19 mouse cellular contexts compared by ENCODE assay signal in genomic region chr8:100193228-100193627, GRCm38 (mm10).
"Had no signal": no experiment of that assay in that cellular context is flagged by ENCODE, and none has a peak within 500 bp of the region (broad histone marks: within the 10 kb centered on the region; RNA-seq: fewer than 3 reads in every experiment).

No protein-coding gene starts in this region.

- H3K9ac ChIP-seq: liver, embryonic 12.5 days; liver, embryonic 14.5 days; midbrain, embryonic 12.5 days; neural tube, embryonic 13.5 days; neural tube, embryonic 15.5 days had no signal

- H3K36me3 ChIP-seq: liver, embryonic 12.5 days; midbrain, embryonic 10.5 days; midbrain, embryonic 12.5 days; neural tube, embryonic 13.5 days; neural tube, embryonic 15.5 days had no signal

- DNase-seq: lung, postnatal 4 days; midbrain, embryonic 14.5 days; retina, postnatal 1 day; right cerebral cortex, adult 18-20 months; right cerebral cortex, postnatal 25 days; right cerebral cortex, postnatal 4 days; spleen, adult 18-20 months; thymus, adult 18-20 months; thymus, postnatal 14 days; thymus, postnatal 36 days had no signal

- H3K4me2 ChIP-seq: liver, embryonic 12.5 days; midbrain, embryonic 12.5 days; neural tube, embryonic 13.5 days; neural tube, embryonic 15.5 days had no signal

- H3K9me3 ChIP-seq: liver, embryonic 12.5 days; midbrain, embryonic 10.5 days; midbrain, embryonic 12.5 days; neural tube, embryonic 13.5 days; neural tube, embryonic 15.5 days had no signal

- H3K4me1 ChIP-seq: liver, embryonic 12.5 days; midbrain, embryonic 10.5 days; midbrain, embryonic 12.5 days; neural tube, embryonic 13.5 days; neural tube, embryonic 15.5 days had no signal

- H3K27me3 ChIP-seq: liver, embryonic 12.5 days; midbrain, embryonic 12.5 days; neural tube, embryonic 13.5 days; neural tube, embryonic 15.5 days had no signal

- H3K27ac ChIP-seq: liver, embryonic 12.5 days; liver, embryonic 14.5 days; midbrain, embryonic 10.5 days; midbrain, embryonic 12.5 days; neural tube, embryonic 13.5 days; neural tube, embryonic 15.5 days had no signal

- H3K4me3 ChIP-seq: liver, embryonic 12.5 days; midbrain, embryonic 10.5 days; midbrain, embryonic 12.5 days; myocyte; neural tube, embryonic 13.5 days; neural tube, embryonic 15.5 days had no signal

- ATAC-seq: liver, embryonic 12.5 days; lung, postnatal 0 days; midbrain, embryonic 16.5 days had no signal
